Mouse (Mus musculus) forebrain, embryonic 14.5 days (tissue): ENCODE data around the gene Tff3. TPM values are rescaled to one million over a fixed set of nuclear protein-coding genes. Genes with fewer than 3 reads are reported as not detected.

ENCODE experiments used
- polyA plus RNA-seq: library from polyadenylated mRNA; unstranded; fragments of >200 nt; fragmentation: Nextera tagmentation; extraction: Ambion mirVana; gene quantifications from 2 replicates; pipeline ENCODE4 v1.2.1, GENCODE M21; 2014

The Tff3 gene
- polyA plus RNA-seq, 1 experiment from 2014 or later = 1.6 TPM

Other genes starting within 250 kb of the Tff3 start
- 0.05 and 0.20 TPM in 2 replicates for gene Glp1r, start 227.8 kb downstream of the Tff3 start, polyA plus RNA-seq
- gene Umodl1, start 175.0 kb downstream of the Tff3 start, polyA plus RNA-seq = 0.04 TPM in 1 of 2 replicates, not detected in the other
- gene Abcg1, start 72.0 kb downstream of the Tff3 start, polyA plus RNA-seq = 16.8 and 19.7 TPM in 2 replicates
- not detected in 2 replicates for gene Tff2, start 14.6 kb upstream of the Tff3 start, polyA plus RNA-seq
- gene Tff1, start 35.6 kb upstream of the Tff3 start, polyA plus RNA-seq = not detected in 2 replicates
- gene Tmprss3, start 69.3 kb upstream of the Tff3 start, polyA plus RNA-seq = not detected in 2 replicates
- not detected in 2 replicates for gene Ubash3a, start 78.2 kb upstream of the Tff3 start, polyA plus RNA-seq
- 2.9 and 3.6 TPM in 2 replicates for gene Rsph1, start 147.7 kb upstream of the Tff3 start, polyA plus RNA-seq
- gene Slc37a1, start 157.1 kb upstream of the Tff3 start, polyA plus RNA-seq = 6.9 and 7.9 TPM in 2 replicates